Mouse (Mus musculus): ENCODE results near the gene Dpf1.

Gene Dpf1

DNA sequence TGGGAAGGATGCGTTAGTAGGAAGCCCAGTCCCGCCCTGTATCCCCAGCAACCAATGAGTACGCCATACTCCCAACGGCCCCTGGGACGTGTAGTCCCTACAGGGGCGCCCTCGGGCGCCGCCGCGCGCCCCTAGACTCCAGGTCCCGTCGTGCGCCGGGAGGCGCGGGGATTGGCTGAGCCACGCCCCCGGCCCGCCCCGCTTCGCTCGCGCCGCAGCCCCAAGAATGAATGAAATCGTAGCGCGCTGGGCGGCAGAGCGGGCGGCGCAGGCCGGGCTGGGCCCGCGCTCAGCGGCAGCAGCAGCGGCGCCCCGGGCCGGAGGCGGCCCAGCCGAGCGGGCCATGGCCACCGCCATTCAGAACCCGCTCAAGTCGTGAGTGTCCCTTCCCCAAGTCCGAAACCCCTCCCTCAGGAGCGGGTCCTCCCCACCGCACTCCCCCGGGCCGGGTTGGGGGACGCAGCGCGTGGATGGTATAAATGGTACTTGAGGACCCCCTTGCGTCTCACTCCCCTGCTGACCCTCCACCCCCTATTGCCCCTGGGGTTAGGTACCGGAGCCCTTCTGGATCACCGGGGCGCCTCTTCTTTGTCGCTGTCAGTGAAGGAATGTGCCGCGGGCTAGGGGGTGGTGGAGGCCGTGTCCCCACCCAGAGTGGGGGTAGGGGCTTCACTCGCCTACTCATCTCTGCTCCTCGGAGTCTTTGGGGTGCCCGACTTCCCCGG, at the start of gene Dpf1:
TSS of gene Dpf1 (plus strand) at position 214 of the 725 bp plus-strand sequence.
- DNase-seq (ENCODE audit: low spot score), result peak; percentile 85

DNA sequence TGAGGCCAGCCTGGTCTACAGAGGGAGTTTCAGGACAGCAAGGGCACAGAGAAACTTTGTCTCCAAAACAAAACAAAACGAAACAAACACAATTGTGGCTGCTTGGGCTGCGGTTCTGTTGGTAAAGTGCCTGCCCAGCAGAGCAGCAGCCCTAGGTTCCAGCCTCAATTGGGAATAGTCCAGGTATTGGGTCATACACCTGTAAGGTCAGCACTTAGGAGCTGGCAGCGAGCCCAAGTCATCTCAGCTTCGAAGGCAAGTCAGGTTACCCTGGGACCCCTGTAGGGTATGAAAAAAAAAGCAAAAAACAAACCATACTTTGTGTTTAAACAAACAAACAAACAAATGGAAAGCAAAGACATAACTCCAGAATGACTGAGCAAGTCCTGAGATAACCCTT, 47.9 kb upstream of the Dpf1 start:
- DNase-seq (ENCODE audit: low spot score), result no peak

DNA sequence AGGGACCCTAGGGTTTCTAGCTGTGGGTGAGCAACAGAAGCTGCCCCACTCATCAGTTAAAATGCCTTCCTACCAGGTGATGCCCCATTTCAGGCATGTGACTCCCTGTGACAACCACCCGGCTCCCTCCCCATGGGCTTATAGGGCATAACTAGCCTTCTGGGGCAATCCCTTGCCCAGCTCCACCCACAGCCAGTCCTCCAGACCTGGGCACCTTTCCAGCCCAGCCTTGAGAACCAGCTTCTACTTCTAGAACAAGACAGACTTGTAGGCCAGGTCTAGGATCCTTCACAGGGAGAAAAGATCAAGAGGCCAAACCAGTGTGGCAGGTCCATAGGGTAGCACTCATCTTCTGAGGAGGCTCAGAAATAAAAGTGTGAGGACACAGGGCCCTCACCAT, 46.4 kb upstream of the Dpf1 start:
- DNase-seq (ENCODE audit: low spot score), result no peak

DNA sequence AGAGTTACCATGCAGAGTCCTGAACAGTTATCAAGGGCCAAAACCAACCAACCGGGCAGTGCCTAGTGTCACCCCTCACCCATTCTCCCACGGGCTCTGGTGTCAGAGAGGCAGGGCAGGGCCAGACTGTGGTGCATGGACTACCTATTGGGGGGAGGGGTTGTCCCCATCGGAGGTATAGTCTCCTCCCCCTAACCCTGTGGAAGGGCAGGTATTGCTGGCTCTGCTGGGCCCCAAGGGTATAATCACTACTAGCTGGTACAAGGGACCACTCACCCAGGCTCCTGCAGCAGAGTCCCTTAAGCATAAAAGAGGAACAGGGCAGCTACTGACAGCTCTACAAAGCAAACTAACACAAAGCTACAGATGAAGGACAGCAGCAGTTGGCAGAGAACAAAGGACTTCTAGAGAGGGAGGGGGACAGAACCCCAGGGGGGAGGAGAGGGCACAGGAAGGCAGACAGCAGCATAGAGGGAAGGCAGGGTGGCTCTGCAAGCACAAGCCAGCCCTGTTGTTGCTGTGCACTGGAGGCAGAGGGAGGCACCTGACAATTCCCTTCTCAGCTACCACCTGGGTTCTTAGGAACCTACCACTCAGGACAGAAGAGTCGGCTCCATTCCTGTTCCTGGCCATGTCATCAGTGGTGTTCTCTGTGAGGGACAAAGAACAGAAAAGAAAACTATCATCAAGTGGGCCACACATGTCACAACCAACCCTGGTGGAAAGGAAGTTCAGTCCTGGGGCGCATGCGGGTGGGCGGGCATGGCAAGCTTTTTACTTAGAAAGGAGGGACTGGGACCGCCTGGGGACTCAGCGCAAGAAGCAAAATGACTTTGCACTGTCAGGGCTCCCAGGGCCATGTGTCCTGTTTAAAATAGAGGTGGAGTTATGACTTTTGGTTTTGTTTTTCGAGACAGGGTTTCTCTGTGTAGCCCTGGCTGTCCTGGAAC, 43.7 kb upstream of the Dpf1 start:
- no peak for DNase-seq (ENCODE audit: low spot score)

DNA sequence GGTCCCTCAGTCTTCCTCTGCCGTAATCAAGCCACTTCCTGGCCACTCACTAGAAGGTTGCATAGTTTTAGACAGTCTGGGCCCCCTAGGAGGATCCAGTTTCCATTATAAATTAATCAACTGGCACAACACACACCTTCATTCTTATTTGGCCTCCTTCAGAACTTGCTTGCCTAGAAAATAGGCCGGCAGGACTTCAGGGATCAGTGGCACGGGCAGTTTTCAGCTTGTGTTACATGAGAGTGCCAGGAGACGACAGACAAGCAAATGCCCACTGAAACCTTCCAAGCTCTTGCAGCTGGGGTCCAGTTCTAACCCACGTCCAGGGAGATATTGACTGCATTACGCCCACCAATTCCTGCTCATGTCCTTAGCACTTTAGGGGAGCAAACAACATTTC, 41.6 kb upstream of the Dpf1 start:
- DNase-seq (ENCODE audit: low spot score), result no peak

DNA sequence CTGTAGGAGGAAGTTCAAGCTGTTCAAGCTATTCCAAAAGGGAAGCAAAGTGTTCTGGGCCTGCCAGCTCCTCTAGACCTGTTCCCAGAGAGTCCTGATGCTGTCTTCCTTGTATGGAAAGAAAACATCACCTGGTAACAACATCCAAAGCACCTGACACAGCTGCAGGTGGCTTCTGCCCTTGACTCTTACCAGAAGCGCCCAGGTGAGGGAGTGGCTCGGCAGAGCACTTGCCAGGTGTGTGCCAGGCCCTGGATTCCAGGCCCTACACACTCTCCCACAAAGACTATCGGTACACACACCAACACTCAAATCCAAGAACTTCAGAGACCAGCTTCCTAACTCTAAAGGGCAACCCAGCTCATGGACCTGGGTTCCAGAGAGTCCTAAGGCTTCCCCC, 39.9 kb upstream of the Dpf1 start:
- no peak for DNase-seq (ENCODE audit: low spot score)

DNA sequence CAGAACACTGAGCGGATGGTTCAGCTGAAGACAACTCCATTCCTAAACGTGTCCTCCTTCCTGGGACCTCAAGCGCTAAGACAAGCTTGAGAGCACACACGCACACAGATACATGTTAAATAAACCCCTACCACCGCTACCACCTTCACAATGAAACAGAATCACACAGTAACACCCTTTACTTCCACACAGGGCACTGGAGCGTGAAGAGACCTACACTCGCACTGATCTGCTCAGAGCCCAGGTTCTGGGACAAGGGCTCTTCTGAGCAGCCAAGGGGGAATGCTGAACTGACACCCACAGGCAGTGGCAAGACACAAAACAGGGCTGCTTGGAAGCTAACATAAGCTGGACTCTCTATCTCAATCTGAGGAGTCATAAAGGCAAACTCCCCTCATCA, 38.1 kb upstream of the Dpf1 start:
- DNase-seq (ENCODE audit: low spot score), result no peak

DNA sequence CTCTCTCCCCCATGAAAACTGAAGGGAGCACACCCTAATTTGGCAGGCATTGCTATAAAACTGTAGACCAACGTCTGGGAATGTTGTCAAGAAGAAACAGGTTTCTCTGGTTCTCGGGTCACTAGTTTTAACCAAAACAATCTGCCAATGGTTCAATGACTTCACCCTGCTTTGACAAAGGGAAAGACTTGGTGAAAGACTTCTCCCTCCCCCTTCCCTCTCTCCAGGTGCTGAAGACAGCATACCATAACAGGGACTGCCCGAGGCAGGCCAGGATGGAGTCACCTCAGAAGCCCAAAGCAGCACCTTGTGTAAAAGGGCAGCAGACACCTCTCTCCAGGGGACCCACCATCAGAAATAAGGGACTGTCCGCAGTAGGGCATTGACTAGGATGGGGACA, 36.8 kb upstream of the Dpf1 start:
- DNase-seq (ENCODE audit: low spot score), result no peak

DNA sequence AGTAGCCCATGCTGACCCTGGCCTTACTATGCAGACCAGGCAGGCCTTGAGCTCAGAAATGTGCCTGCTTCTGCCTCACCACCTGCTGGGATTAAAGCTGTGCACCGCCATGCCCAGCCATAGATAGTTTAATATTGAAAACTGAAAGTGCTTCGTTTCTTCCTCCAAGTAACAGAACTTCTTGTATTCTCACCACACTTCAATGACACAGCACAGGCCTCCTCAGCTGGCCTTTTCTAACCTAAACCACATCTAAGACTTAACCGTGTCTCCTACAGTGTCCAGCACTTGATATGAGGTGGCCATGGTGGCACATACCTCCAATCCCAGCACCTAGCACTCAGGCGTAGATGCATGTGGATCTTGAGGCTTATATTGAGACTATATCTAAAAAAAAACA, 33.3 kb upstream of the Dpf1 start:
- no peak for DNase-seq (ENCODE audit: low spot score)

DNA sequence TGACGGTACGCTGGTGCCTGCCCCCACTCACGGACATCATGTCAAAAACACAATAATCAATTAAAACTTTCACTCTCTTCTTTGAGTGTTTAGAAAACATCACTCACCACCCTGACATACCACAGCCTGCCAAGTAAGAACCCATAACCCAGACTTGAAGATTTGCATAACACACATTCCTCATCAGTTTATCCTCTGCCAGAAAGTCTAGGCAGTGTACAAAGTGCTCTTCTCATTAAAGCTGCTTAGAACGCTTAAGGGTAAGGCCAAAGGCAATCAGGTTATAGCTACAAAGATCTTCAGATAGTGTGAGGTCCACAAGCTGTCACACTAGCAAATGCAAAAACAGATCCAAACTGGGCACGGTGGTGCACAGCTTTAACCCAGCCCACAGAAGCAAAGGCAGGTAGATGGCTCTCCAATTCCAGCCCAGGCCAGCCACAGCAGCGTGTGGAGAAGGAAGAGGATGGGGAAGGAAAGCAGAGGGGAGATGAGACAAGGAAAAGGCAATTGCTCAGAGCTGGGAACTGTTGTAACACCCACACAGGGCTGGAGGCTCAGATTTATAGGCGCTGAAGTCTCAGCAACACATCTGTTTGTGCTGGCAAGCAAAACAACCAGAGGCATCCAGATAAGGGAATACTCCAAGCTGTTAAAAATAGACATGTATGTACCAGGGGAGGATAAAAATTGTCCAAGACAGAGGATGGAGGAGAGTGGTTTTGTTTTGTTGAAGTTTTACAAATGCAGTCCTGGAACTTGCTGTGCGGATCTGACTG, 31.9 kb upstream of the Dpf1 start:
- DNase-seq (ENCODE audit: low spot score), result no peak

DNA sequence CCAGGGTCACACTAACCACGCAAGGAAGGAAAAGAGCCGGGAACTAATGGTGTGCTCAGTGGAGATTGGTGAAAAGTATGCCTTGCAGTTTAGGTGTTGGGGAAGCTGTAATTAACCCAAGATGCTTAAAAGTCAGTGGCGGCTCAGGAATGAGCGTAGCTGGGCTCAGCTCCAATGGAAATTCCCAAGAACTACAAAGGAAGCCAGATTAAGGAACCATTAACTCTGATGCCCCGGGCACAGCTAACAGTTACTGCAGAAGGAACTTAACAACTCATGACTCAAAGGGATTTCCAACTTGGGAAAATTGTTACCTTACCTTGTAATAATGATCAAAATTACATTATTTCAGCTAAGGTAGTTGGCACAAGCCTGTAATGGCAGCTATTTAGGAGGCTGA, 27.0 kb upstream of the Dpf1 start:
- no peak for DNase-seq (ENCODE audit: low spot score)

DNA sequence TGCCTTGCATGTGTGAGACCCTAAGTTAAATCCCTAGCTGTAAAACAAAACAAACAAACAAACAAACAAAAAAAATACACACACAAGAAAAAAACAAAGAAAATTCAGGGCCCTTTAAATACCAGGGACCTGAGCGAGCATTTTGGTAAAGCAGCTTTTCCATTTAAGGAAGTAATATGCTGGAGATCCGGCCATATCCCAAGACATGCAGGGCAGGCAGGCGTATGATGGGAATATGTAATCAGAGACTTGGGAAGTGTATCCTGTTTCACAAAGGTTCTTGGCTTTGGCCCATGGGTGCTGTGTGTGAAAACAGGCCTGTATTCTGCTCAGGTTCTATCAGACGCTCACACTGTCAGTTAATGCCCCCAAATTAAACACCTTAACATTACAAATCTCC, 26.2 kb upstream of the Dpf1 start:
- DNase-seq (ENCODE audit: low spot score), result no peak

DNA sequence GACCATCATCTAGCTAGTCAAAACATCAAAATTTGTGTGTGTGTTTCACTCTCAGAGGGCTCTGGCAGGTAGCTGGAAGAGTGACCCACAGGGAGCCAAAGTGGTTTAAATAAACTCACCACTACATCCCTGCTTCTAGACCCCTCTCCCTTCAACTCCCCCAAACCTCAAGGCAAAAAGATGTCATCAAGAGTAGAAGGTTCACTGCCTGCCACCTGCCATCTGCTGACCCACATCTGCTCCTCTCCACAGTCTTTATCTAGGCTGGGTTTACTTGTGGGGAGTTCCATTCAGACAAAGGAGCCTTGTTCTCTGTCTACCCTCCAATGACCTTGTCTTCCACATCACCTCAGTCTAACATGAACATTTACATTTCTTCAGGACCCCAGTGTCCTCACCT, 24.5 kb upstream of the Dpf1 start:
- DNase-seq (ENCODE audit: low spot score), result no peak

DNA sequence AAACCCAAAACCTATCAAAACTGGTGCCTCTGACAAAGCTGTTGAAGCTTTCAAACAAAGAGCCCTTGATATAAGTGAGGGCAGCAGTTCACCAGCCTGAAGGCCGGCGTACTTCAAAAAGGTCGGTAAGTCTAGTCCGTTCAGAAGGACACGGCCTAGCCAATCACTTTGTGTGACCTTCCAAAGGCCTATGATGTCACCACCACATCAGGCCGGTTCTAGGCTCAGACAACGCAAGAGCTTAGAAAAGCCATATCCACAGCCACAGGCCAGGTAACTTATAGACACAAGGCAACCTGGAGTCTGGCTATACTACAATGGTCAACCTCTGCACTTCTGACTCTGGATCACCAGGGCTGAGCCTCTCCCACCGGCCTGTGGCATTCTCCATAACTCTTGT, 23.8 kb upstream of the Dpf1 start:
- no peak for DNase-seq (ENCODE audit: low spot score)

DNA sequence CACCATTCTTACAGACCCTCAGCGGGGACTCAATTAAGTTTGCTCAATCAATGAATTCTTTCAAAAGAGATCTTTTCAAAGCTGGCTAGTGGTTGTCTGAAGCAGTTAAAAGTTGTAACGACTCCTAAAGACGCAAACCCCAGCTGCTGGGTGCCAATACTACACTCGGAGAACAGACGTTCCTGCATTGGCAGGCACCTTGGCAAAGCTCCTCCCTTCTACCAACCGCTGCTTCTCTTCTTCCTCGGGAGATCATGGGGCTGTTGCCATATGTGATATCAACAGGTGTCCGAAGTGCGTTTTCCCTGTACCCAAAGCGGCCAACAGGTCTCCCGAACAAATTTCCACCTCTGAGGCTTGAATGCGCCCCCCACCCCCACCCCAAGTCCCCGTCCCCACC, 22.9 kb upstream of the Dpf1 start:
- DNase-seq (ENCODE audit: low spot score), result no peak

DNA sequence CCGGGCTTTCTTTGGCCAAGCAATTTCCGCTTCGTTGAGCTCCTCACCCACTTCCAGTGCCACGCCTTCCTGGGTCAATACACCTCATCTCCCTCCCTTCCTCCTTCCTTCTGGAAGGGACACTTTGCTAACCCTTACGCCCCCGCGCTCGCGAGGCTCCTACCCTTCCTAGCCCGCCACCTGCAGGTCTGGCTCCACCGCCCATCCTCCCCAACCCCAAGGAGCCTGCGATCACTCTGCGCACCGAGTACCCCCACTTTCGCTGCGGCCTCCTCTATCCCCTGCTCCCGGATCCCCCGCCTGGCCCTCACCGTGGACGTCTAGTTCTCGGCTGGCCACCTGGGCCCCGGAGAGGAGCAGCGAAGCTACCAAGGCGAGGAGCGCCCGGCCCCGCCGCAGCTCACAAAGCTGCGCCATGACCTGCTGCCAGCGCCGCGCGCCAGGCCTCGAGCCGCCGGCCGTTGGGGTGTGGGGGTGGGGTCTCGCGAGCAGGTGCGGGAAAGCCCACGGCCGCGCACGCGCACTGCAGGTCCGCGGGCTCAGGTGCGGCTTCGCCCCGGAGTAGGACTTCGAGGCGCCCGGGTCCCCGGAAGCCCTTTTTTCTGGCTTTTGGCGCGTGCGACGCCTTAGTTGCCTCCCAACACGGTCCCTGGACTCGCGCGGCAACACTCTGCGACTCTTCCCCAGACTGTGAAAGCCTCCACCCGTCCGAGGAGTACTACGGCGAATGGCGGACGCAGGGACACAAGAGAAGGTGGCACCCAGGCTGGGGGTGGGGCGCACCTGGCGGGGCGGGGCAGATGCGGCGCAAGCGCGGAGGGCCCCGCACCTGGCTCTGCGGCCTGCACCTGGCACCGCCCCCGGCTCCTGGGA, 22.3 kb upstream of the Dpf1 start, which contains the start of gene Spint2:
TSS of gene Spint2 (minus strand) at position 712 of the 873 bp plus-strand sequence.
- no peak for DNase-seq (ENCODE audit: low spot score)

DNA sequence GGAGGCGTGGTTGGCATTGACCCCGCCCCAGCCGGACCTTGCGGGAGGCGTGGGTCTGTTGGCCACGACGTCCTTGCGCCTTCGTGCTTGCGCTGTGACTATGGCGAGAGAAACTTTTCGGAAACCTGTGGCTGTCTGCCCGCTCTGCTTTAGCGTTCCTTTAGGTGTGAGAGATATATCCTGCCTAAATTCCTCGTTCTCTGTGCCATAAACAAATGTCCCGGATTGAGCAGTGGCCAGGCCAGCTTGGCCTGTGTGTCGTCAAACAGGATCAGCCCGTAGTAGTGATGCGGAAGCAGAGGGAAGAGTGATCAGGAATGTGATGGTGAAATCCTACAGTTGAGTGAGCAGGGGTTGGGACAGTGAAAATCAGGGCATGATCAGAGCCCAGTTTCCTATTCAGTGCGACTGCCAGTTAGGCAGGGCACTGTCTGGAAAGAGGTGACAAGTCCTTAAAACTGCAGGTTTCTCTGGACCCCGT, 21.6 kb upstream of the Dpf1 start:
- no peak for DNase-seq (ENCODE audit: low spot score)

DNA sequence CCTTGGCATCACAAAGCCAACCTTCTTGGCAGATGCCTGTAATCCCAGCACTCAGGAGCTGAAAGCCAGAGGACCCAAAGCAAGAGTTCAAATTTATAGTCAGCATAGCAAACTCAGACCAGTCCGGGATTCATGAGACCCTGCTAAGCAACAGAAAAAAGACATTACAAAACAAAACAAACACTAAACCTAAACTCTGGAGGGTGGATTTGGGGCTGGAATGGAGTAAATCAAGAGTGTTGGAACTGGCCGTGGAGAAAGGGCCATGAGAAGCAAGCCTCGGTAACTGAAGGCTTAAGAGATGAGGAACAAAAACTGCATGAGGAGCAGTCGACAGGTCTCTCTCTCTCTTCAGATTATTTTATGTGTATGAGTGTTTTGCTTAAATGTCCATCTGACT, 19.9 kb upstream of the Dpf1 start:
- DNase-seq (ENCODE audit: low spot score), result no peak

DNA sequence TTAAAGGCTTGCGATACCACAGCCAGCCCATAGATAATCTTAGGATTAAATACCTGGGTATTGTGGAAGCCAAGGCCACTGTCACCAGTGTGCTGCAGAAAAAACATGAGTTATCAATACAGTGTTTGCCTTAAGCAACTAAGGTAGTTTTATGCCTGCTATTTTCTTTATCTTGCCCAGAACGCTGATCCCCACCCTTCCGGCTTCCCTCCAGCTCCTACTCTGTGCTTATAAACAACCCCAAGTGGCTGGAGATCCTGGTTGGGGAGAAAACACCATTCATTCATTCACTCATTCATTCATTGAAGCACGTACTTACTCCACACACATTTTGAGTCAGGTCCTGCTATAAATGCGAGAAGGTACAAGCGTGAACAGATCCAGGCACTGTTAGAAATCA, 19.2 kb upstream of the Dpf1 start:
- no peak for DNase-seq (ENCODE audit: low spot score)

DNA sequence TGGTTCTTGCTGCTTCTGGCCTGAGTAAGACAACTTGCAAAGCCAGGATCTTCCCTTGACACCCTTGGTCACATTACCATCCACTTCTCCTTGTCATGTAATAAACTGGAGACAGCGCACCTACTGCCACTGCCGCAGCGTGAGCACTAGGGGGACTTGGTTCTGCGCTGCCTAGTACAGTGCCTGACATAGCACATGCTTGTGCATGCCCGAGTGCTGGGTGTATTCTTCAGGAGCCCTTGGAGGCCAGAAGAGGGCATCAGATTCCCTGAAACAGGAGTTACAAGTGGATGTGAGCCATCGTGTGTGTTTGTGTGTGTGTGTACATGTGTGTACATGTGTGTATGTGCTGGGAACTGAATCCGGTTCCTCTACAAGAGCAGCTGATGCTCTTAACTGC, 16.3 kb upstream of the Dpf1 start:
- no peak for DNase-seq (ENCODE audit: low spot score)

DNA sequence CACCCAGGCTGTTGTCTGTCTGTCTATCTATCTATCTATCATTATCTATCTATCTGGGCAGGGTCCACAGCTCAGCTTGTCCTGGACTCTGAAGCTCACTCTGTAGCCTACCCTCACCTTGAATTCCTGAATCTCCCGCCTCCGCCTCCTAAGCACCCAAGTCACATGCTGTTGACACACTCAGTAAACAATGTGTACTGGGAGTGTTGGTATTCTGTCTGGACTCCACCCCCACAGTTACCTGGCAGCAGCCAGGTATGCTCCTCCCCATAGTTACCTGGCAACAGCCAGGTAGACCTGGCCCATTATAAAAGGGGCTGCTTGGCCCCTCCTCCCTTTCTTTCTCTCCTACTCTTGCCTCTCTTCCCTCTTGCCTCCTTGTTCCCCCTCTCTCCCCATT, 15.7 kb upstream of the Dpf1 start:
- no peak for DNase-seq (ENCODE audit: low spot score)
